Mouse (Mus musculus) embryonic fibroblast, embryonic 13.5 days (primary cell): ENCODE data around the gene Serbp1.

Experiments used
- CTCF ChIP-seq: IDR thresholded peaks from 2 replicates; pipeline ENCODE4 v1.5.1; 2011; ENCODE audit warnings: mild to moderate bottlenecking, control low read depth, low read length, moderate library complexity, borderline replicate concordance; ENCODE audit not compliant: insufficient read depth
- POLR2A ChIP-seq: IDR thresholded peaks from 2 replicates; pipeline ENCODE4 v1.6.1; 2011; ENCODE audit warnings: low read depth, mild to moderate bottlenecking, control low read depth, low read length, moderate library complexity

- TF ChIP-seq CTCF (no peak), POLR2A (no peak)
Observed at GRCm38 (mm10) chr6:67200715-67201322, 37.2 kb upstream of the Serbp1 start.
